Mouse (Mus musculus) adrenal gland, adult (tissue): ENCODE measurements at regions not wholly inside any gene's neighbourhood (a gene's known extent, or its start where the extent isn't known, plus 50 kb on each side); places are given as distances from the start of the nearest gene placed in this dataset.
A peak's percentile ranks its signal among the peaks of the same experiment; 100 is the strongest.

ENCODE experiments used
- DNase-seq, 2 experiments: peaks; one replicate each; pipeline ENCODE4 v3.0.0; 2022 to 2023; ENCODE audit warnings: low spot score in 1 of 2; ENCODE audit not compliant: inconsistent age in 2 of 2

GRCm38 (mm10) chr2:160507371-160507770, 138.3 kb upstream of the Top1 start:
- DNase-seq = no peak

- DNase-seq = no peak
Measured at GRCm38 (mm10) chr2:160507816-160508564, 137.7 kb upstream of the Top1 start.

GRCm38 (mm10) chr2:160510159-160510558, 135.5 kb upstream of the Top1 start:
- DNase-seq = no peak

- no peak for DNase-seq
Measured at GRCm38 (mm10) chr2:160510635-160511421, 134.9 kb upstream of the Top1 start.

GRCm38 (mm10) chr2:160515621-160516020, 130.1 kb upstream of the Top1 start:
- no peak for DNase-seq

GRCm38 (mm10) chr2:160516526-160516925, 129.2 kb upstream of the Top1 start:
- DNase-seq = no peak

- peak; percentile 12 to 48 for DNase-seq
Measured at GRCm38 (mm10) chr2:160525301-160526205, 120.1 kb upstream of the Top1 start.

- DNase-seq = no peak
Measured at GRCm38 (mm10) chr2:160526377-160527125, 119.1 kb upstream of the Top1 start.

- no peak for DNase-seq
Measured at GRCm38 (mm10) chr2:160529306-160529705, 116.4 kb upstream of the Top1 start.

- no peak for DNase-seq
Measured at GRCm38 (mm10) chr2:160530377-160530776, 115.3 kb upstream of the Top1 start.

- DNase-seq = no peak
Measured at GRCm38 (mm10) chr2:160537319-160537719, 108.4 kb upstream of the Top1 start.

- DNase-seq = no peak
Measured at GRCm38 (mm10) chr2:160545527-160545926, 100.2 kb upstream of the Top1 start.

- DNase-seq = no peak
Measured at GRCm38 (mm10) chr2:160552121-160552669, 93.5 kb upstream of the Top1 start.

- DNase-seq = no peak
Measured at GRCm38 (mm10) chr2:160561711-160562110, 84.0 kb upstream of the Top1 start.

GRCm38 (mm10) chr2:160567813-160568212, 77.9 kb upstream of the Top1 start:
- no peak for DNase-seq

GRCm38 (mm10) chr2:160569496-160569895, 76.2 kb upstream of the Top1 start:
- no peak for DNase-seq

GRCm38 (mm10) chr2:160578384-160579320, 67.0 kb upstream of the Top1 start:
- DNase-seq = peak; percentile 79 to 94

GRCm38 (mm10) chr2:160580250-160580649, 65.4 kb upstream of the Top1 start:
- DNase-seq = no peak

- DNase-seq = no peak
Measured at GRCm38 (mm10) chr2:160581029-160581428, 64.7 kb upstream of the Top1 start.
